Mouse (Mus musculus) embryonic fibroblast, embryonic 13.5 days (primary cell): ENCODE results near the gene Serpinf1.

Source experiments
- CTCF ChIP-seq: IDR thresholded peaks from 2 replicates; pipeline ENCODE4 v1.5.1; 2011; ENCODE audit warnings: mild to moderate bottlenecking, control low read depth, low read length, moderate library complexity, borderline replicate concordance; ENCODE audit not compliant: insufficient read depth
- POLR2A ChIP-seq: IDR thresholded peaks from 2 replicates; pipeline ENCODE4 v1.6.1; 2011; ENCODE audit warnings: low read depth, mild to moderate bottlenecking, control low read depth, low read length, moderate library complexity

- TF ChIP-seq POLR2A (no peak), CTCF (no peak)
Observed at GRCm38 (mm10) chr11:75424033-75424432, 1.5 kb upstream of the Serpinf1 start.
